ENCODE assay signal across 9 mouse cellular contexts in the genomic region with DNA sequence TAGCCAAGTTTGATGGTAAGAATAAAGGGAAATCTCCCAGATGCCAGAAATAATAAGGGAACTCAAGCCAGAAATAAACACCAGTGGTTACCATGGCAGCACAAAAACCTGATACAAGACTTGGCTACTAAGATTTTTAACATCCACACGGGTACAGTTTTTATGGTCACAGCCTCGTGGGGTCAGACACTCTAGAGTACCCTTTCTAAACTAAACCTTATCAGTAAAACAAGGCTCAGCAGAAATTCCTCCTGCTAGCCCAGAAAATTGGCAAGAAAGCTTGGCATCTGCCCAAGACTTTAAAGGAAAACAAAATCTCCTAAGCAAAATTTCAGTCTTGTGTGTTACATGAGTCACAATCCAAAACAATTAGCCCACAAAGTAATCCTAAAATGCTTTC. TPM values are rescaled to one million over a fixed set of nuclear protein-coding genes. Genes with fewer than 3 reads are reported as not detected.
DNase-seq lines count a peak whose midpoint lies in the region; ATAC-seq lines count a peak whose summit lies in the region.
"Had no signal": no experiment of that assay in that cellular context is flagged by ENCODE, and none has a peak within 500 bp of the region (broad histone marks: within the 10 kb centered on the region; RNA-seq: fewer than 3 reads in every experiment).

No protein-coding gene starts in this region.

- H3K27me3 ChIP-seq in kidney, embryonic 15.5 days: no peaks in the 10 kb centered on the region
- H3K27me3 ChIP-seq in hindbrain, embryonic 10.5 days (ENCODE audit: insufficient read depth, poor library complexity, severe bottlenecking): no peaks in the 10 kb centered on the region
- H3K27me3 ChIP-seq: embryonic facial prominence, embryonic 15.5 days had no signal

- 0% methylated on average over 2 of the region's 2 CpGs for WGBS in kidney, embryonic 15.5 days
- 55% methylated on average over 2 of the region's 2 CpGs for WGBS in hindbrain, embryonic 10.5 days

- peaks cover 26% of the 10 kb centered on the region for H3K4me1 ChIP-seq in kidney, embryonic 15.5 days
- H3K4me1 ChIP-seq in hindbrain, embryonic 10.5 days (replicated peaks): peaks cover 3% of the 10 kb centered on the region; the same call in 1 of the 2 replicates

- no peaks in the 10 kb centered on the region for H3K36me3 ChIP-seq in kidney, embryonic 15.5 days
- H3K36me3 ChIP-seq in hindbrain, embryonic 10.5 days: no peaks in the 10 kb centered on the region
- H3K36me3 ChIP-seq: embryonic facial prominence, embryonic 15.5 days had no signal

- ATAC-seq in kidney, embryonic 15.5 days (replicated peaks; ENCODE audit: low FRiP score): no peak
- ATAC-seq: intestine, postnatal 0 days had no signal

- intact Hi-C loops in heart, postnatal 14 days (cut with DNase I): no loop called here

- H3K4me3 ChIP-seq in kidney, embryonic 15.5 days (replicated peaks): no peak overlapping the region
- no peak overlapping the region for H3K4me3 ChIP-seq in hindbrain, embryonic 10.5 days
- H3K4me3 ChIP-seq: embryonic facial prominence, embryonic 15.5 days had no signal

- H3K9ac ChIP-seq in kidney, embryonic 15.5 days: no peak overlapping the region
- H3K9ac ChIP-seq: embryonic facial prominence, embryonic 15.5 days had no signal

- no peak for DNase-seq in kidney, adult 11 months
- peak; percentile 59 for DNase-seq in Muller cell, postnatal 12 days (ENCODE audit: inconsistent ontology term)
- peak; percentile 29 for DNase-seq in brain, adult 2 months (ENCODE audit: low read depth, low spot score)
- DNase-seq in heart, postnatal 14 days: peak; percentile 24 to 49
- no peak for DNase-seq in cerebellum, adult 9-10 months
- no peak for DNase-seq in hindbrain, embryonic 10.5 days (ENCODE audit: low spot score)

- no peaks in the 10 kb centered on the region for H3K9me3 ChIP-seq in kidney, embryonic 15.5 days (replicated peaks)
- H3K9me3 ChIP-seq in hindbrain, embryonic 10.5 days: no peaks in the 10 kb centered on the region
- H3K9me3 ChIP-seq: embryonic facial prominence, embryonic 15.5 days had no signal

- 0 out of 2 replicates have a peak overlapping the region, but pooled peaks have one; percentile 22 for H3K27ac ChIP-seq in kidney, embryonic 15.5 days
- no peak overlapping the region for H3K27ac ChIP-seq in hindbrain, embryonic 10.5 days
- H3K27ac ChIP-seq: embryonic facial prominence, embryonic 15.5 days had no signal

- H3K4me2 ChIP-seq in kidney, embryonic 15.5 days: no peak overlapping the region
- H3K4me2 ChIP-seq: embryonic facial prominence, embryonic 15.5 days had no signal

RNA-seq across cellular contexts. Expression of a gene that starts 17.0 kb away (rescaled TPM):
- polyA plus RNA-seq in kidney, embryonic 15.5 days (2015; fragmentation: Nextera tagmentation; extraction: Ambion mirVana): 18.0 and 22.5 TPM in 2 replicates
- total RNA-seq in heart, postnatal 14 days (2021): 10 to 100 TPM; 24.6 to 25.6 TPM
- 6.9 and 9.0 TPM in 2 replicates for polyA plus RNA-seq in hindbrain, embryonic 10.5 days (2016; fragmentation: Nextera tagmentation; extraction: Ambion mirVana)

Comparison
In these comparisons a context has a peak if more than half of its experiments do, and no peak if none do; other contexts are left out.
1. DNase-seq: peak in Muller cell, postnatal 12 days (single experiment), brain, adult 2 months (single experiment) and heart, postnatal 14 days (2 of 2); none in kidney, adult 11 months (single experiment), cerebellum, adult 9-10 months (single experiment) and hindbrain, embryonic 10.5 days (single experiment).